Mouse (Mus musculus) CH12.LX (cell line): ENCODE data around the gene Zfp579. TPM values are rescaled to one million over a fixed set of nuclear protein-coding genes. Genes with fewer than 3 reads are reported as not detected.

Experiments used
- DNase-seq: peaks from one replicate; pipeline ENCODE4 v3.0.0-alpha.2; 2013; ENCODE audit errors: extremely low read depth
- H3K27ac ChIP-seq: 2 replicates; pipeline ENCODE4 v1.5.1; 2012; ENCODE audit warnings: low read depth, mild to moderate bottlenecking, control low read depth, moderate library complexity; ENCODE audit not compliant: insufficient read depth
- H3K27me3 ChIP-seq: replicated peaks from 2 replicates; pipeline ENCODE3; 2012; ENCODE audit warnings: inconsistent platforms
- H3K36me3 ChIP-seq, 2 experiments: replicated peaks in 1 of 2; 2 replicates each; pipeline versions ENCODE3 to v1.6.1; 2012; ENCODE audit warnings: inconsistent platforms in 1 of 2, low read length in 1 of 2, mild to moderate bottlenecking in 1 of 2, mixed read lengths in 1 of 2, moderate library complexity in 1 of 2; ENCODE audit not compliant: control insufficient read depth in 1 of 2, insufficient read depth in 1 of 2
- H3K4me1 ChIP-seq, 2 experiments: 2 replicates each; pipeline ENCODE4 v1.6.1; 2012; ENCODE audit warnings: inconsistent platforms in 1 of 2, moderate library complexity in 1 of 2; ENCODE audit not compliant: insufficient read depth in 2 of 2, control insufficient read depth in 1 of 2
- H3K4me2 ChIP-seq: 2 replicates; pipeline ENCODE4 v1.6.1; 2012; ENCODE audit warnings: low read depth, mild to moderate bottlenecking, control low read depth; ENCODE audit not compliant: poor library complexity, insufficient read depth, severe bottlenecking
- H3K4me3 ChIP-seq, 3 experiments: fragments of 150-350 bp in 1 of 3; sonication (generic) in 1 of 3; replicated peaks in 1 of 3; 2 replicates each; pipeline versions ENCODE3 to v1.5.1; 2011 to 2012; ENCODE audit warnings: low read depth in 2 of 3, low read length in 2 of 3, mild to moderate bottlenecking in 2 of 3, moderate library complexity in 2 of 3, control low read depth in 1 of 3, improper control_type of control experiment in 1 of 3, inconsistent platforms in 1 of 3, mixed read lengths in 1 of 3; ENCODE audit not compliant: poor library complexity in 1 of 3
- H3K79me2 ChIP-seq: replicated peaks from 2 replicates; pipeline ENCODE4 v1.6.1; 2012; ENCODE audit warnings: mild to moderate bottlenecking, moderate library complexity; ENCODE audit not compliant: control insufficient read depth, poor library complexity, insufficient read depth, severe bottlenecking; ENCODE audit errors: extremely low read depth
- H3K9ac ChIP-seq: 2 replicates; pipeline ENCODE4 v1.6.1; 2012; ENCODE audit warnings: low read depth, mild to moderate bottlenecking, control low read depth, moderate library complexity; ENCODE audit not compliant: insufficient read depth
- H3K9me3 ChIP-seq: replicated peaks from 2 replicates; pipeline ENCODE3; 2012; ENCODE audit warnings: low read length, inconsistent platforms, mixed read lengths
- CHD1 ChIP-seq: IDR thresholded peaks from 2 replicates; pipeline ENCODE4 v1.6.1; 2012; ENCODE audit warnings: low read depth, low read length, improper control_type of control experiment, inconsistent platforms
- CHD2 ChIP-seq: IDR thresholded peaks from 2 replicates; pipeline ENCODE4 v1.6.1; 2011; ENCODE audit warnings: low read length, improper control_type of control experiment
- CTCF ChIP-seq, 2 experiments: IDR thresholded peaks in 1 of 2; conservative IDR thresholded peaks in 1 of 2; 2 replicates each; pipeline ENCODE4 v1.5.1; 2011 to 2012; ENCODE audit warnings: low read depth in 2 of 2, low read length in 2 of 2, improper control_type of control experiment in 1 of 2, inconsistent platforms in 1 of 2, mild to moderate bottlenecking in 1 of 2, moderate library complexity in 1 of 2
- E2F4 ChIP-seq: IDR thresholded peaks from 2 replicates; pipeline ENCODE4 v1.6.1; 2011; ENCODE audit warnings: low read depth, low read length, improper control_type of control experiment; ENCODE audit not compliant: insufficient replicate concordance
- ELF1 ChIP-seq: IDR thresholded peaks from 2 replicates; pipeline ENCODE4 v1.6.1; 2014; ENCODE audit warnings: low read depth, mild to moderate bottlenecking, inconsistent platforms, low read length, improper control_type of control experiment
- EP300 ChIP-seq: IDR thresholded peaks from 2 replicates; pipeline ENCODE4 v1.6.1; 2011; ENCODE audit warnings: low read length, improper control_type of control experiment
- ETS1 ChIP-seq: conservative IDR thresholded peaks from 2 replicates; pipeline ENCODE4 v1.6.1; 2012; ENCODE audit warnings: low read depth, mild to moderate bottlenecking, inconsistent platforms, low read length, improper control_type of control experiment, moderate library complexity
- GABPA ChIP-seq: IDR thresholded peaks from 2 replicates; pipeline ENCODE4 v1.6.1; 2012; ENCODE audit warnings: low read depth, low read length, improper control_type of control experiment, inconsistent platforms; ENCODE audit not compliant: insufficient replicate concordance
- HCFC1 ChIP-seq: IDR thresholded peaks from 2 replicates; pipeline ENCODE4 v1.6.1; 2012; ENCODE audit warnings: low read depth, mild to moderate bottlenecking, inconsistent platforms, low read length, improper control_type of control experiment
- MAFK ChIP-seq: IDR thresholded peaks from 2 replicates; pipeline ENCODE4 v1.6.1; 2011; ENCODE audit warnings: low read length, improper control_type of control experiment; ENCODE audit not compliant: insufficient replicate concordance
- MAX ChIP-seq: IDR thresholded peaks from 2 replicates; pipeline ENCODE4 v1.6.1; 2011; ENCODE audit warnings: low read length, improper control_type of control experiment
- MAZ ChIP-seq: IDR thresholded peaks from 2 replicates; pipeline ENCODE4 v1.6.1; 2012; ENCODE audit warnings: low read depth, mild to moderate bottlenecking, inconsistent platforms, low read length, improper control_type of control experiment, moderate library complexity
- MEF2A ChIP-seq: IDR thresholded peaks from 2 replicates; pipeline ENCODE4 v1.6.1; 2014; ENCODE audit warnings: low read depth, mild to moderate bottlenecking, inconsistent platforms, low read length, improper control_type of control experiment, borderline replicate concordance
- MXI1 ChIP-seq: IDR thresholded peaks from 2 replicates; pipeline ENCODE4 v1.6.1; 2011; ENCODE audit warnings: mild to moderate bottlenecking, low read depth, low read length, improper control_type of control experiment
- PAX5 ChIP-seq: IDR thresholded peaks from 2 replicates; pipeline ENCODE4 v1.6.1; 2012; ENCODE audit warnings: low read length, inconsistent platforms, mixed read lengths
- POLR2A ChIP-seq: IDR thresholded peaks from 2 replicates; pipeline ENCODE4 v1.6.1; 2011; ENCODE audit warnings: low read depth, mild to moderate bottlenecking, improper control_type of control experiment, low read length
- RAD21 ChIP-seq: IDR thresholded peaks from 2 replicates; pipeline ENCODE4 v1.6.1; 2011; ENCODE audit warnings: low read depth, mild to moderate bottlenecking, low read length, improper control_type of control experiment, moderate library complexity
- RCOR1 ChIP-seq: conservative IDR thresholded peaks from 2 replicates; pipeline ENCODE4 v1.6.1; 2012; ENCODE audit warnings: low read depth, mild to moderate bottlenecking, inconsistent platforms, low read length, improper control_type of control experiment
- SIN3A ChIP-seq: IDR thresholded peaks from 2 replicates; pipeline ENCODE4 v1.6.1; 2012; ENCODE audit warnings: low read length, improper control_type of control experiment, inconsistent platforms
- SMC3 ChIP-seq: IDR thresholded peaks from 2 replicates; pipeline ENCODE4 v1.6.1; 2011; ENCODE audit warnings: low read depth, low read length, improper control_type of control experiment
- TCF12 ChIP-seq: IDR thresholded peaks from 2 replicates; pipeline ENCODE4 v1.6.1; 2014; ENCODE audit warnings: low read depth, mild to moderate bottlenecking, inconsistent platforms, low read length, improper control_type of control experiment
- USF2 ChIP-seq: conservative IDR thresholded peaks from 2 replicates; pipeline ENCODE4 v1.6.1; 2011; ENCODE audit warnings: low read depth, low read length, improper control_type of control experiment
- ZKSCAN1 ChIP-seq: IDR thresholded peaks from 2 replicates; pipeline ENCODE4 v1.6.1; 2012; ENCODE audit warnings: low read depth, inconsistent platforms, low read length, improper control_type of control experiment, borderline replicate concordance
- ZMIZ1 ChIP-seq: IDR thresholded peaks from 2 replicates; pipeline ENCODE4 v1.6.1; 2012; ENCODE audit warnings: low read depth, mild to moderate bottlenecking, inconsistent platforms, low read length, improper control_type of control experiment
- ZNF384 ChIP-seq: IDR thresholded peaks from 2 replicates; pipeline ENCODE4 v1.6.1; 2012; ENCODE audit warnings: low read depth, low read length, improper control_type of control experiment, inconsistent platforms
- dilution Hi-C: fragments of 300-500 bp; cut with MboI; formaldehyde crosslinking; loops from 2 replicates; pipeline ENCODE4 v1.14.3; 2020; ENCODE audit warnings: low sequenced_read_pairs; ENCODE audit not compliant: extremely low pct_unique_long_range_greater_than_20kb, extremely low pct_ligation_motif_present
- in situ Hi-C: fragments of 300-500 bp; cut with MboI; formaldehyde crosslinking; loops from 3 replicates; pipeline ENCODE4 v1.14.3; 2019; ENCODE audit warnings: low sequenced_read_pairs, low pct_ligation_motif_present, low pct_unique_long_range_greater_than_20kb, mixed read lengths
- polyA plus RNA-seq: library from polyadenylated mRNA; unstranded; fragments of >175 nt; gene quantifications from 2 replicates; pipeline ENCODE4 v1.2.1, GENCODE M21; 2012; ENCODE audit warnings: low read depth; ENCODE audit not compliant: insufficient read length
- total RNA-seq, 2 experiments: library from RNA; depleted of rRNA; stranded (reverse); fragments of 300-350 nt in 1 of 2; fragments of >200 nt in 1 of 2; gene quantifications; 2 replicates each; pipeline ENCODE4 v1.2.3; 2012 to 2014

The Zfp579 gene
- total and polyA plus RNA-seq, 3 experiments = 1.0 to 11.3 (median 2.8) TPM

DNA sequence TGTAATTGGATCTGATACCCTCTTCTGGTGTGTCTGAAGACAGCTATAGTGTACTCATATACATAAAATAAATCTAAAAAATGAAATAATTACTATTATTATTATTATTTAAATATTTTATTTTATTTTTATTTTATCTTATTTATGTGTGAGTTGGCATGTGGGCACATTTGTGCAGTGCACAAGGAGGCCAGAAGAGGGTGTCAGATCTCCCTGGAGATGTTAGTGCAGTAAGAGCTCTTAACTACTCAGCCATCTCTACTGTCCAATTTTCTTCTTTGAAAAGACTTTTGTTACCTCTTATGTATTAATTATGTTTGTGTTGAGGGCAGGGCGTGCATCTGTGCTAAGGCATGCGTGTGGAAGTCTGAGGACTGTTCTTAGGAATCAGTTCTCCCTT lies 3.9 kb upstream of the Zfp579 start:
- peaks cover 0 to 12% of the 10 kb centered on the region in 2 experiments; a peak in 2 of 4 replicates for H3K4me1 ChIP-seq
- in situ Hi-C loops = no loop called here
- H3K79me2 ChIP-seq = no peaks in the 10 kb centered on the region
- peaks cover 3% of the 10 kb centered on the region for H3K9me3 ChIP-seq
- no peak overlapping the region for H3K27ac ChIP-seq
- no peak for TF ChIP-seq HCFC1
- no peak for TF ChIP-seq CHD2
- TF ChIP-seq SIN3A = no peak
- TF ChIP-seq PAX5 = no peak
- no peak for TF ChIP-seq EP300
- TF ChIP-seq MXI1 = no peak
- TF ChIP-seq SMC3 = peak; percentile 64
- no peak for TF ChIP-seq ETS1
- TF ChIP-seq POLR2A = no peak
- TF ChIP-seq ZNF384 = no peak
- no peak for TF ChIP-seq E2F4
- TF ChIP-seq USF2 = no peak
- TF ChIP-seq MAZ = no peak
- no peak for TF ChIP-seq MAX
- TF ChIP-seq CTCF (conservative IDR thresholded peaks at IDR 0.05 in 1 of 2, IDR thresholded peaks at IDR 0.05 in 1 of 2; ENCODE audit: low read depth in 2 of 2, low read length in 2 of 2) = peak; percentile 11 to 65; a peak in 2 of 4 replicates
- peak; percentile 51 for TF ChIP-seq RAD21
- TF ChIP-seq TCF12 = no peak
- TF ChIP-seq ZKSCAN1 = no peak
- no peak for TF ChIP-seq ZMIZ1
- no peak for TF ChIP-seq ELF1
- TF ChIP-seq MAFK = no peak
- no peak for TF ChIP-seq MEF2A
- TF ChIP-seq CHD1 = no peak
- no peak for TF ChIP-seq RCOR1
- TF ChIP-seq GABPA = no peak
- no peaks in the 10 kb centered on the region for H3K27me3 ChIP-seq
- H3K36me3 ChIP-seq = no peaks in the 10 kb centered on the region
- no peak for DNase-seq
- no peak overlapping the region for H3K4me2 ChIP-seq
- no peak overlapping the region for H3K9ac ChIP-seq
- dilution Hi-C loops = no loop called here
- no peak overlapping the region for H3K4me3 ChIP-seq
